Mouse (Mus musculus): ENCODE measurements around the gene Il2rb.

Gene Il2rb

DNA sequence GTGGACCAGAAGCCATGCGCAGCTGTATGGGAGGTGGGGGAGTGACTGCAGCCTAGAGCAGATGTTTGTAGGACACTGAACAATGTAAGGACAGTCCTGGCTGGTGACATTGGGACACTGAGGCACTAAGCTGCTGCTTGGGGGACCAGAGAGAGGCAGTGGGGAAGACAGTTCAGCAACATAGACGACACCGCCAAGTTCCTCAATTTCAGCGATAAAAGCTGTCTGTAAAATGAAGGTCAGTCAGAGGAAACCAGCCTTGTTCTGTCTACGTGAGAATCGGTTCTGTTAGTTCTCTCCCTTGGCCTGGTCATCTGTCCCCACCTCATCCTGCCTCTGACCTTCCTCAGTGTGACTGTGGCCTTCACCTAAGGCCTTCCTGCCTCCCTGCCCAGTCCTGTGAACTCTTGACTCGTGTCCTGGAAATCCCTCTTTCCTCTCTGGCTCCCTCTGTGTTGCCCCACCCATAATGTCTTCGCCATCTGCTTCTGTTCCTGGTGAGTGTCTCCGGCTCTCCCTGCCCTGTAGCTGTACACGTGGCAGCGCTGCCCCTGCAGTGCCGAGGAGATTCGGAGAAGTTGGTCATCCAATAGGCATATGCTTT is 25.1 kb upstream of the Il2rb start:
- no peak for DNase-seq (ENCODE audit: low spot score in 2 of 2)

GRCm38 (mm10) chr15:78518221-78518620 is 23.1 kb upstream of the Il2rb start:
- DNase-seq (ENCODE audit: low spot score in 2 of 2), result no peak

DNA sequence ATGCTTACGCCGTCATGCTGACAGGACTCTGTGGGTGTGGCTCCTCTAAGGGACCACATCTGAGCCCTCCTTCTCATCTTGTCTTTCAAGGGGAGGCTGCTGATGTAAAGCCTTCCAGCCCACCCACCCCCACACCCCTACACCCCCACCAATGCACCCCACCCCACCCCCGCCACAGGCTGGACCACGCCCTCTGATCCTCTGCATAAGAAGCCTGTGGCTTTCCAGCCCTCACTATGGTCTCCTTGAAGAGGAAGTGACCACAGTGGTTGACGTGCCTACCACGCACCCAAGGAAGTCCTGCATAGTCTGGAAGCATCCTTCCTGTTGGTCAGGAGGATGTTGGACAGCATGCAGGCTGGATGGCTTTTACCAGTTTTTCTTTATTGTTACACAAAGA is 20.7 kb upstream of the Il2rb start:
- no peak for DNase-seq (ENCODE audit: low spot score in 2 of 2)

DNA sequence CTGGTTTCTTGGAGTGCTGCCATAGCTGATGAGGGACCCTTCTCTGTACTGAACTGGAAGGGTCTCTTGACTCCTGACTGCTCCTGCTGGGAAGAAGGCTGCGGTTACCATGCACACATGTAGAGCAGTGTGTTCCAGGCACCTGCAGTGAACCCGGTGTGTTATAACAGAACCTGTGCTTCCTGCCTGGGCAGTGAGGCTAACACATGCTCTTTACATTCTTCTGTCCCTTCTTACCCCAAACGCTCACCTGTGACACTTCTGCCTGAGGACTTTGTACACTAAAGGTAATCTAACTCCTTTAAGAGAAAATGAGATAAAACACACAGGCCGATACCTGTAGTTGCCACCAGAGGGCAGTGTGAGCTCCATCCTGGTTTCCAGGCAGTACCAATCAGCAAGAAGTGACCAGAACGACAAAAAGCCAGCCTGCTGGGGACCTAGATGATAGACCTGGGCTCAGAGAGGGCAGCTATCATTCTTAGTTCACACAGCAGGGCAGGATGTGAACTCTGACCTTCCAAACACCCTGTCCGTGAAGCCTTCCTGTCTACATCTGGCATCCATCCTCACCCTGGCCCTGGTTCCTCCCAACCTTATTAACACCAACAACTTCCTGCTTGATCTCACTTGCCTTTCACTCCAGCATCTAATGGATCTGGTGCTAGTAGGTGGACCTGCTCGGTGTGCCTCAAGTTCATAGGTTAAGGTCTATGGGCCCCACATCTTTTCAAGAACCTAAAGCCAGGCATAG is 19.5 kb upstream of the Il2rb start:
- peak; percentile 75 to 80 for DNase-seq (ENCODE audit: low spot score in 2 of 2)

DNA sequence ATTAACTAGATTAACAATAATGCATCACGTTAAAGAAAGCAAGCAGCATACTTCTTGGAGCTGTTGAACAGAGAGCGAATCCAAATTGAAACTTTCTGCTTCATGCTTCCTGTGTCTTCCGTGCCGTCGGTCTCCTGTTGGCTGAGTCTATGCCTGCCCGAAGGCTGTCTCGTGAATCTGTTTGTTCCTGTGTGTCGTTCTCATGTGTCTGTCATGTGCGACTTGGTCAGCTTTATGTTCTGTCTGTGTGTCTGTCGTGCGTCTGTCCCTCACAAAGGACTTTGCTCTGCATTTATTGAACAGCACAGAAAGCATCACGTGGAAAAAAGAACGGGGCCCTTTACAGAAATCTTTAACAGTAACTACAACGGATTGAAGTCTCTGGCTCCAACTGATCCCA is 17.9 kb upstream of the Il2rb start:
- DNase-seq (ENCODE audit: low spot score in 2 of 2), result no peak

- DNase-seq (ENCODE audit: low spot score in 2 of 2), result no peak
Observed at GRCm38 (mm10) chr15:78511951-78512350, 16.9 kb upstream of the Il2rb start.

DNA sequence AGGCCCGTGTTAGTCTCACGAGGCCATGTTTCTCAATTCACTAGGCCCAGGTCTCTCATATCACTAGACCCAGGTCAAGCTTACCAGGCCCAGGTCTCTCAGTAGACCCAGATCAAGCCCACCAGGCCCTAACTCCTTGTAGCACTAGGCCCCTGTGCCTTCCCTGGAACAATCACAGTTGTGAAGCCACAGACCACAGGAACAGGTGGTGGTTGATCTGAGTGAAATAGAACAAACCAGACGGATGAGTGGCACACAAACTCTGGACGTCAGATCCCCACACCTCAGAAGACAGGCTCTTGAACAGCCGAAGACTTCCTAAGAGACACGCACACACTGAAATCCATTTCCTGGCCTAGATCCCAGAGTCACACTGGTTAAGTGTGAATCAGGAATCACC is 15.7 kb upstream of the Il2rb start:
- no peak for DNase-seq (ENCODE audit: low spot score in 2 of 2)

- peak in 1 of 2 experiments; percentile 24 for DNase-seq (ENCODE audit: low spot score in 2 of 2)
Observed at GRCm38 (mm10) chr15:78510121-78510576, 15.1 kb upstream of the Il2rb start.

- DNase-seq (ENCODE audit: low spot score in 2 of 2), result no peak
Observed at GRCm38 (mm10) chr15:78509297-78509899, 14.3 kb upstream of the Il2rb start.

- no peak for DNase-seq (ENCODE audit: low spot score in 2 of 2)
Observed at GRCm38 (mm10) chr15:78508443-78508842, 13.4 kb upstream of the Il2rb start.

- DNase-seq (ENCODE audit: low spot score in 2 of 2), result no peak
Observed at GRCm38 (mm10) chr15:78505541-78505940, 10.5 kb upstream of the Il2rb start.

DNA sequence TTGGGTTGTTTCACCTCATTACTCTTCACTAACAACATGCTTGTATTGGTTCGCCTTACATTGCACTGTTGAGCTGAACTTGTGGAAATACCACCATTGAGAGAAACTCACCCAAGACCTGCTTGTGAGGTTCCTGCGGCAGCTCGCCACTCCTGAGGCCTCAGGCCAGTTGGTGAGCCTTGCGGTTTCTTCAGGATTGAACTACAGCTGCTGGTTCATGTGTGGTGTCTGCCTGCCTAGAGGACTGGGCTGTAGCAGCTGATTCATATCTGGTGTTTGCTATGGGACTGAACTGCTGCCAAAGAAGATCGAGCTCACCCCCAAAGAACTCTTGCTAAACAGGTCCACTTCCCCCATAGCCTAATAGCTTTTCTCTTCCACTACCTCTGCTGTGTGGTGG is 9.7 kb upstream of the Il2rb start:
- DNase-seq (ENCODE audit: low spot score in 2 of 2), result no peak

GRCm38 (mm10) chr15:78504013-78504412 is 8.9 kb upstream of the Il2rb start:
- no peak for DNase-seq (ENCODE audit: low spot score in 2 of 2)

DNA sequence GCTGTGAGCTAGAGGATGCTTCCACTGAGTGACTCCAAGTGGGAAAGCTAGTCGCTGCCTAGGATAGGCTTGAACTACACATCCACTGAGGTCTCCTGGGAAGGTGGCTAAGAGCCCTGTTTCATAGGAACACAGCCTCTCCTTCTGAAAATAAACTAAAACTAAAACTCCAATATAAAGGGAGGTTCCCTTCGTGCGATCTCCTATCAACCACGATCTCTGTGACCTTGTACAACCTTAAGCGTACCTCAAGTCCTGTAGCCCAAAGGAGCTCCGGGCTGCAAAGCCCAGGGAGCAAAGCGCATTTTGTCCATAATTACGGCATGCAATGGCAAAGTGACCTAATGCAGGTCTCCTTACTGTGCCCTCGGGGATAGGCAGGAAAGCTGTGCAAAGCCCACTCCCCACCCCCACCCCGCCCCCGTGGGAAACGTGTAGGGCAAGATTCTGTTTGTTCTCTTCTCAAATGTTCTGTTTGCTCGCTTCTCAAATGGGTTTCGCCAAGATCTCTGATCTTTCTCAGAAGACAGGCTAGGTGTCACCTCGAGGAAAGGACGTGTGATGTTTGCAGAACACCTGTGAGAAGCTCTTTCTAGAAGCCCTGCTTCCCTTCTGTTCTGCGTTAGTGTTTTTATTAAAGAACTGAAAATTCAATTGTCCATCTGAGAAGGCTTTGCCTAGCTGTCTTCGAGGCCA is 7.5 kb upstream of the Il2rb start:
- no peak for DNase-seq (ENCODE audit: low spot score in 2 of 2)

DNA sequence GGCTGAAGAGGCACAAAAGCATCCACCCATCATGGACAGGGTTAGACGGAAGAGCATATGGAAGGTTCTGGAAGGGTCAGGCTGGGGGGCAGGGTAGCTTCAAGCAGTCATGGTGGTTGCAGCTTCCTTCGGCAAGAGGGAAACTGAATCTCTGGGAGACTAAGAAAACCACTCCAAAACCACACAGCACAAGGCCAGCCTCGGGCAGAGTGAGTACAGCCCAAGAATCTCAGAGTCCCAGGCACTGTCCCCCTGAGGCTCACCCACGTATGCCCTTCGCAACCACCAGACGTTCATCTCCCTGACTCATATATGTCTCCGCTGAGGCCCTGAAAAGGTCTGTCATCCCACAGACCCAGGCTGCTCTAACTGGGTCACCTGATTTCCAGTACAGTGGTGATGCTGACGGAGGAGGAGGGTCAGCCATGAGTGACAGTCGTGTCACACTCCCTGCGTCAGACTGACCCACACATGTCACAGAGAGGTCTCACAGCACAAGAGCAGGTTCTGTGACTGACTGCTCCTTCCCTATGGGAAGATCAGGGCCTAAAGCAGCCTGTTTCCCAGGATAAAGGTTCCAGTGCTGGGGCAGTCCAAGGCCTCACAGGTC is 1.6 kb downstream of the Il2rb start:
- DNase-seq (ENCODE audit: low spot score in 2 of 2), result no peak

- DNase-seq (ENCODE audit: low spot score in 2 of 2), result no peak
Observed at GRCm38 (mm10) chr15:78491301-78491700, 3.8 kb downstream of the Il2rb start.

GRCm38 (mm10) chr15:78489906-78490305 is 5.2 kb downstream of the Il2rb start:
- no peak for DNase-seq (ENCODE audit: low spot score in 2 of 2)

DNA sequence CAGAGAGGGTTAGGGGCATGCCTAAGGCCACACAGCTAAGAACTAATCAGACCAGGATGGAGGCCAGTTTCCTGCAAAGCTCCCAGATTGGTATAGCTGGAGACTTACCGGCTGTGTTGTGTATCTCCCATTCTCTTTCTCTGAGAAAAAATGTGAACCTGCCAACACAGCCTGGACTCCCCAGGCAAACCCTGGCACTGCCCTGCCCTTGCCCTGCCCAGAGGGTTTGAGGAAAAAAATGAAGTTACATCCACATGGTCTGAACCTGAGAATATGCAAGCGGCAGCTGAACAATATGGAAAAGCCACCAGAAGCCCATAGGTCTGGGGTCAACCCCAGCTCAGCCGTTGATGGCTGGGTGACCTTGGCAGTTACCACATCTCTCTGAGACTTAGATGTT is 5.8 kb downstream of the Il2rb start:
- no peak for DNase-seq (ENCODE audit: low spot score in 2 of 2)

- DNase-seq (ENCODE audit: low spot score in 2 of 2), result no peak
Observed at GRCm38 (mm10) chr15:78487066-78487465, 8.0 kb downstream of the Il2rb start.

DNA sequence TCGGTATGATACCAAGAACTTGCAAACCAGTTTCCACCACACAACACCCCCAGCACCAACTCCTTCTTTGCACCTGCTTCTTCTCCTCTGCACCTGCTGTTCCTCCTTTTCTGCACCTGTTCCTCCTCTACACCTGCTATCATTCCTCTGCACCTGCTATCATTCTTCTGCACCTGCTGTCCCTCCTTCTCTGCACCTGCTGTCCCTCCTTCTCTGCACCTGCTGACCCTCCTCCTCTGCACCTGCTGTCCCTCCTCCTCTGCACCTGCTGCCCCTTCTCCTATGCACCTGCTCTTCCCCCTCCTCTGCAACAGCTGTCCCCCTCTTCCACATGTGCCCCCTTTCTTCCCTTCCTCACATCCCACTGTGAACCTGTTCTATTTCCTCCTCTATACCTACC is 8.5 kb downstream of the Il2rb start:
- DNase-seq (ENCODE audit: low spot score in 2 of 2), result no peak

DNA sequence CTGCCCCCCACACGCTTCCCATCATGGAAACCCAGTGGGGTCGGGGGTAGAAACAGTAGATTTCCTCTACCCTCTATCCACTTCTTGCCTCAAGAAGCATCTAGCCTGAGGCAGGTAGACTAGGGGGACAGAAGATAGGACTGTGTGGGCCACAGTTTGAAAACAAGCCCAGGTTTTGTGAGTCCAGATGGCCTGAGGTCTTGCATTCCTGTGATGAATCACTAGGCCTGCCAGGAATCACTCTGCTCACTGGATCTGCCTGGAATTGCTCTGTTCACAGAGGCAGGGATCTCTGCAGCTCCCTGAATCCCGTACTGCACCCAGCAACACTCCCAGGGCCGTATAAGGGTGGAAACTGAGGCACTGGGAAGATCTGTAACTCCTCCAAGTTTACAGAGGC is 11.8 kb downstream of the Il2rb start:
- DNase-seq (ENCODE audit: low spot score in 2 of 2), result no peak

GRCm38 (mm10) chr15:78482518-78482917 is 12.6 kb downstream of the Il2rb start:
- DNase-seq (ENCODE audit: low spot score in 2 of 2), result no peak
